Mouse (Mus musculus): Measurements from ENCODE around the gene Atg10. TPM values are rescaled to one million over a fixed set of nuclear protein-coding genes. Genes with fewer than 3 reads are reported as not detected.
"Not testable (repeated sequence)": the region's sequence is repeated elsewhere in the genome, so short reads cannot be mapped to it uniquely, and the experiment has no call there.

Atg10 gene
- total RNA-seq, 4 experiments from 2014 or later: 13.8 to 18.1 (median 15.1) TPM

DNA sequence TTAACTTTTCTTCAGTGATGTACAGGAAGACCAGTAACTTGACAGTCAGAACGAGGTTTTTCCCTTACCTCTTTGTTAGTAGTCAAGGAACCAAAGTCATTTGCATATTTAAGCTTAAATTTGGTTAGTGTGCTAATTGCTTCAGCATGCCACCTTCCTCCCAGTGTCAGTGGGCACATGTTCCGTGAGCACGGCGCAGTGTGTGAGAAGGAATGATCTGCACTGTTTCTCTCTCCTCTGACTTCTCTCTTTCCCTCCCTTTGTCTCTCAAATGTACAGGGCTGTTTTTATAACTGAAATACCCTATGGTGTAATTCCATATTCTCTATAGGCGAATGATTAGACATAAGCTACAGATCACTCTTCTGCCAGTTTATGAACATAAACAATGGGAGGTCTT, 284.2 kb downstream of the Atg10 start:
- no peak for DNase-seq (ENCODE audit: low spot score in 2 of 2)

- no peak for DNase-seq (ENCODE audit: low spot score in 2 of 2)
Measured at GRCm38 (mm10) chr13:90939192-90939591, 284.6 kb downstream of the Atg10 start.

- no peak for DNase-seq (ENCODE audit: low spot score in 2 of 2)
Measured at GRCm38 (mm10) chr13:90935852-90936251, 287.9 kb downstream of the Atg10 start.

DNA sequence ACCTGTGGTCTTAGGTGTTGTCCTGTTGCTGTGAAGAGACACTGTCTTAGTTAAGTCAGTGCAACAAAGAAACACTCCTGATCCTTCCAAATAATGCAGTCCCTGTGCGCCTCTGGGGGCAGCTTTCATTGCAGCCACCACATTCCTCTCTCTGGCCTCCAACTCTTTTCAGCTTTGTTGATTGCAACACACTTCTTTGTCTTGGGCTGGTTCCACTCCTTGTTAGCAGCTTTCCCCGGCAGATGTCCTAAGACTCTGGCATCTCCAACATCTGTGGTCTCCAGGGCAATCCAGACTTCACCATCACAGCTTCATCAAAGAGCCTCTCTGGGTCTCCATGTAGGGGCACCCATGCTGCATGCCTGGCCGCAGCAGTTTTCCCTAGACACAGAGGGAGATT, 290.5 kb downstream of the Atg10 start:
- no peak for DNase-seq (ENCODE audit: low spot score in 2 of 2)

GRCm38 (mm10) chr13:90929847-90930246, 293.9 kb downstream of the Atg10 start:
- DNase-seq (ENCODE audit: low spot score in 2 of 2): peak; percentile 65 to 82

GRCm38 (mm10) chr13:90928266-90928665, 295.5 kb downstream of the Atg10 start:
- not testable (repeated sequence) for DNase-seq (ENCODE audit: low spot score in 2 of 2)

DNA sequence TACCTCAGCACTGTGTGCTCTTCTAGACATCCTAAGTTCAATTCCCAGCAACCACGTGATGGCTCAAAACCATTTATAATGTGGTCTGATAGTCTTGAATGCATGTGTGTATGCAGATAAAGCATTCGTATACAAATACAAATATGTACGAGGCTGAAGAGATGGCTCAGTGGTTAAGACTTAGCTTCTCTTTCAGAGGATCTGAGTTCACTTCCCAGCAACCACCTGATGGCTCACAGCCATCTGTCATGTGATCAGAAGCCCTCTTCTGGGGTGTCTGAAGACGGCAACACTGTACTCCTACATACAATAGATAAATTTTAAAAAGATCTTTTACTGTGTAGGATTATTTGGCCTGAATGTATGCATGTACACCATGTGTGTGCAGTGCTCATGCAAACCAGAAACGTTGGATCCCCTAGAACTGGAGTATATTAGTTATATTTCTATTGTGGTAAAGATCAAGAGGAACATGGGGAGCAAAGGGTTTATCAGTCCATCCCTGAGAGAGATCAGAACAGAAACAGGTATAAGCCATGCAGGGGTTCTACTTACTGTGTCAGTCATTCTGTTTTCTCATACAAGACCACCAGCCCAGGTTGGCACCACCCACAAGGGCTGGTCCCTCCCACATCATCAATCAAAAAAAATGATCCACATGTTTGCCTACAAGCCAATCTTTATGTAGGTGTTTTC, 296.7 kb downstream of the Atg10 start:
- no peak for DNase-seq (ENCODE audit: low spot score in 2 of 2)

- no peak for DNase-seq (ENCODE audit: low spot score in 2 of 2)
Measured at GRCm38 (mm10) chr13:90926125-90926765, 297.5 kb downstream of the Atg10 start.

DNA sequence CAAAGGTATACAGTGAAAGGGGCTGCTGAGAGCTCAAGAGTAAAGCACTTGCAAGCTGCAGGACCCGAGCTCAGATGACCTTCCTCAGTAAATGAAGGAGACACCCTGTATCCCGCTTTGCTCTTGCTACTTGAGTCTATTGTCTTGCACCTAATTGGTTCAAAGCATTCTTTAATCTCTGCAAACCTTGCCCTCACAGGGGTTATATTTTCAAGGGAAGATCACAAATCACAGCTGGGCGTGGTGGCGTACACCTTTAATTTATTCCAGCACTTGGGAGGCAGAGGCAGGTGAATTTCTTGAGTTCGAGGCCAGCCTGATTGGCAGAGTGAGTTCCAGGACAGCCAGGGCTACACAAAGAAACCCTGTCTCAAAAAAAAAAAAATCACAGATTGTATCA, 298.6 kb downstream of the Atg10 start:
- DNase-seq (ENCODE audit: low spot score in 2 of 2): no peak

GRCm38 (mm10) chr13:90924072-90924471, 299.7 kb downstream of the Atg10 start:
- DNase-seq (ENCODE audit: low spot score in 2 of 2): no peak

DNA sequence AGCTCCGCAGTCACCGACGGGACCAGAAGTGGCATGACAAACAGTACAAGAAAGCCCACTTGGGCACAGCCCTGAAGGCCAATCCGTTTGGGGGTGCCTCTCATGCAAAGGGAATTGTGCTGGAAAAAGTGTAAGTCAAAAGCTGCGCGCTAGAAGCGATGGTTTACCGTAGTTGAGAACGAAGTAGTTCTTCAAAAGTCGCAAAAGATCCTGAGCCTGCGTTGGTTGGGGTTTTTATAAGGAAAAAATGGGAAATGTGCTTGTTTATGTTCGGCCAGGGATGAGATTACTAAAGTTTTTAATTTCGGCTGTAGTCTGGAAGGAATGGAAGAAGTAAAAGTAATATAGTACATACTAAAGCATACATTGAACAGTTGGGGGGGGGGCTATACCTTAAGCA, 300.2 kb downstream of the Atg10 start:
- not testable (repeated sequence) for DNase-seq (ENCODE audit: low spot score in 2 of 2)

- DNase-seq (ENCODE audit: low spot score in 2 of 2): peak; percentile 84 to 87
Measured at GRCm38 (mm10) chr13:90922751-90923612, 300.8 kb downstream of the Atg10 start, which contains the start of gene Rps23. TSS of gene Rps23 (plus strand) at chr13:90922958.

GRCm38 (mm10) chr13:90914721-90915120, 309.0 kb downstream of the Atg10 start:
- DNase-seq (ENCODE audit: low spot score in 2 of 2): no peak

DNA sequence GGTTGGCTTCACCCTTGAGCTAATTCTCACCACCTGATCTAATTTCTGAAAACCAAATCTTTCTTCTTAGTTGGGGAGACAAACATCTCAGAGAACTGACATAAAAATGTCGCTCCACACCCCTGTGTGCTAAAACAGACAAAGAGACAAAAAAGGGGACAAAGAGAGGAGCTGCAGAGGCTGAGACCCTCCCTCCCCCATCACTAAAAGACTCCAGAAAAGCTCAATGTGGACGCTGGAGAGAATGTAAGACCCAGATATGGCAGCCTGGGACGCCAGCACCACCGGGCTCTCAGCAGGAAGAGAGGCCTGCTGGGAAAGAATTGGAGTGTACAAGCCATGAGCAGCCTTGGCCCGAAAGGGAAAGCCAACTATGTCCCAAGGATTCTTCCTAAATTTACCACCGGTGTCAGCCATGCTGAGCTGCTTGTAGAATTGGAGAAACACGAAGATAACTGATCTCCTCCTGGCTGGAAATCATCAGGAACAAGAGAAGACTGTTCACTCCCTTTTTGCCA, 310.0 kb downstream of the Atg10 start:
- DNase-seq (ENCODE audit: low spot score in 2 of 2): no peak

DNA sequence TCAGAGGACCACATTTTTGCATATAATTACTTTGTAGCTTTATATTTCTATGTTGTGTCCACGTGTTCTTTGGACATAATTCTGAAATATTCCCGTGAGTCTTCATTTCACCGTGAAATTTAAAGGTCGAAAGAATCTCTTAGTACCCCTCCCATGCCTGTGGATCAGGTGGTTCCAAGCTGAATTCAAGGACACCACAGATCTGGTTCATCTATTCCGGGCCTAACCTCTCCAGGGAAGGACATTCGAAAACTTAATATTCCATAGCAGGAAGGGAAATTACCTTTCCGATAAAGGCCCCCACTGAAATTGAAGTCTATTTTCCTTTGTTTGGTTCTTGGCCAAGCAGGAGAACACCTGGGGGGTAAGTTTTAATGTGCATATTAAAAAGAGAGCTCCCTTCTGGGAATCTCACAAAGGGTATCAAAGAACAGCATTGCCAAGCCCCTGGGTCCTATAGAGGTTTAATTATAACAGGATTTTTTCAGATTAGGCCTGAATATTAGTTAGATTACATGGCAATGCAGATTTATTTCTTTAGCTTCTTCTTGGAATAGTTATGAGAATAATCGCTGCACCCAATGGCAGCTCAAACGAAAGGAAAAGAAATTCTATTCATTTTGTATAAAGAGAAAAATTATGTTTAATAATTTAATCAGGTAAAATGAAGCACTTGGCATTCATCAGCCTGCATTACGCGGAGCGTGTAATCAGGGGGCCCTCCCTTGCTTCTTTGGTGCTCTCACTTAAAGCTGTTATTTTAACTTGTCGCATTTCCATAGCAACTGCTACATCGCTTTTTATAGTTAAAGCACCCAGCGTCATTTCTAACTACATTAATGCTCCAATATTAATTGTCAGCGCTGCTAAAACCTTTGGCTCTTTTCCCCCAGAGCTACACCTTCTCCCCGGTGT, 310.8 kb downstream of the Atg10 start:
- DNase-seq (ENCODE audit: low spot score in 2 of 2): peak in 1 of 2 experiments; percentile 25

DNA sequence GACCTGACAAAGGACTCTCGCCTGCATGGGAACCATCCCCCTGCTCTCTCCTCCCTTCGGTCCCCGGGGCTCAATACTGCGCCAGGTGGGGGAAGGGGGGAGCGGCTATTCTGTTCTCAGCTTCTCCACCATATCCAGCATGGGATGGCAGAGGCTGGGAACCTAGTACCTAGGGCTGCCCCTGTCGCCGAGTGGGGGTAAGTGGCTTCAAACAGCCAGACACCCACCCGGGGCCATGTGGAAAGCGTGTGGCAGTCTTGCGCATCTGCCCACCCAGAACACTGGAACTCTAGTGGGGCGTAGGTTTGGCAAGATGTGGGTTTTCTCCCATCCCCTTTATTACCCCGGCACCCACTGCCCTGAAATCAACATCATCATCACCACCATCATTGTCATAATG, 316.4 kb downstream of the Atg10 start:
- DNase-seq (ENCODE audit: low spot score in 2 of 2): no peak

GRCm38 (mm10) chr13:90905176-90905575, 318.6 kb downstream of the Atg10 start, which contains the start of gene Atp6ap1l:
TSS of gene Atp6ap1l (minus strand) at chr13:90905355.
- no peak for DNase-seq (ENCODE audit: low spot score in 2 of 2)

DNA sequence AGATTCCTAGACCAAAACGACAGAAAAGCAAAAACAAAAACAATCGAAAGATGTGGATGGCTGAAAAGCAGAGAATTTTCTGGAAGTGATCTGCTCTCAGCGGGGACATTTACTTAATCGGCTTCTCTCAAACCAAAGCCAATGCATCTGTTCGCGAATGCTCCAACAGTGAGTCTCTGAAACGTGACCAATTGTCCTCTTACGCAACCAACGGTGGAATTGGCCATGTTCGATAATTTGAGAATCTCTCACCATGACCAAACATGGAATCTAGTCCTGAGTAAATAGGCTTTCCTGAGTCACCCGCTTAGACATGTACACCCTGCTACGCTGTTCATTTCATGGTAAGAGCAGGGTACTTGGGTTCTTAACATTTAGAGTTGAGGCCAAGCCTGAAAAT, 326.9 kb downstream of the Atg10 start:
- DNase-seq (ENCODE audit: low spot score in 2 of 2): no peak

GRCm38 (mm10) chr13:90896098-90896497, 327.7 kb downstream of the Atg10 start:
- peak; percentile 19 to 30 for DNase-seq (ENCODE audit: low spot score in 2 of 2)

- DNase-seq (ENCODE audit: low spot score in 2 of 2): no peak
Measured at GRCm38 (mm10) chr13:90894819-90895218, 328.9 kb downstream of the Atg10 start.

- DNase-seq (ENCODE audit: low spot score in 2 of 2): no peak
Measured at GRCm38 (mm10) chr13:90890111-90890510, 333.7 kb downstream of the Atg10 start.
